Mouse (Mus musculus) G1E (cell line): ENCODE data around the gene Ppp1r15a.

Source experiments
- CTCF ChIP-seq: IDR thresholded peaks from 2 replicates; pipeline ENCODE4 v1.5.1; 2012; ENCODE audit warnings: low read depth, low read length, inconsistent platforms, mixed read lengths
- GATA1 ChIP-seq: IDR thresholded peaks from 2 replicates; pipeline ENCODE4 v1.6.1; 2012; ENCODE audit warnings: borderline replicate concordance, low read length, inconsistent platforms, mixed read lengths
- GATA2 ChIP-seq: IDR thresholded peaks from 2 replicates; pipeline ENCODE4 v1.6.1; 2012; ENCODE audit warnings: low read depth, low read length, inconsistent platforms, borderline replicate concordance
- TAL1 ChIP-seq: conservative IDR thresholded peaks from 2 replicates; pipeline ENCODE4 v1.6.1; 2012; ENCODE audit warnings: low read depth, low read length, inconsistent platforms, mixed read lengths

DNA sequence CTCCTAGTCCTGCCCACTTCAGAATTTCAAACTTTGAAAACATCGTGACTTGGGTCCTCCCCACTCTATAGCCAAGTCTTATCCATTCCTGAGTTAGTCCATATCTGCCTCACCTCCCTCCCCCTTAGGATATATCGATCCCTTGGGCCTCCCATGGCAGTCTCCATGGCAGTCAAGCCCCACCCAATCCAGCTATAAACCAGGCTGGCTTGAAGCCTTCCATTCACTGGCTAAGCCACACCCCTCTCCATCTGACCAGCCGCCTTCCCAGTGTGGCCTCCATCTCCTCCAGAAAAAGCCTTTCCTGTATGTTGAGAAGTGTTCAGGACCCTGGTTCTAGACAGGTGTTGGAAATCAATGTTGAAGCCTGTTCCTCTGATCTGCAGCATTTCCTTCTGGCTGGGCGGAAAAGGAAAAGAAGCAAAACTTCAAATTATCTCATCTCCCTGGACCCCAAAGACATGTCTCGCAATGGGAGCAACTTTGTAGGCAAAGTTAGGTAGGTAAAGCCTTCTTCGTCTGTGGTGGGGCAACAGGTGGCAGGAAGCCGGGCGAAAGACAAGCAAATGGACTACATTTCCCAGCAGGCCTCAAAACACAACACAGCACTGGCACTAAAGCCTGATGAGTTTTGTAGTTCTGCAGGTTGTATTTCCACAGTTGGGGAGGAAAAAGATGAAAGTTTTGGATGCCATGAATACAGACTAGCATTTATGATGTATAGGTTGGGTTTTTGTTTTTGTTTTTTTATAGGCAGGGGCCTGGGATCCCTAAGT lies 6.5 kb downstream of the Ppp1r15a start:
- TF ChIP-seq GATA2: no peak
- TF ChIP-seq CTCF: no peak
- no peak for TF ChIP-seq GATA1
- TF ChIP-seq TAL1: no peak
